Mouse (Mus musculus) brain, embryonic 14.5 days (tissue): ENCODE measurements at regions not wholly inside any gene's neighbourhood (a gene's known extent, or its start where the extent isn't known, plus 50 kb on each side); places are given as distances from the start of the nearest gene placed in this dataset.

Experiments
- CTCF ChIP-seq: fragments of 200-500 bp; IDR thresholded peaks from 2 replicates; pipeline ENCODE4 v1.5.1; 2012; ENCODE audit warnings: inconsistent platforms, mild to moderate bottlenecking, moderate library complexity, borderline replicate concordance; ENCODE audit not compliant: insufficient read depth, insufficient read length; ENCODE audit errors: extremely low read depth
- POLR2A ChIP-seq: fragments of 200-500 bp; IDR thresholded peaks from 2 replicates; pipeline ENCODE4 v1.6.1; 2012; ENCODE audit warnings: mild to moderate bottlenecking, inconsistent platforms, borderline replicate concordance; ENCODE audit not compliant: poor library complexity, insufficient read depth, insufficient read length, severe bottlenecking; ENCODE audit errors: extremely low read depth

DNA sequence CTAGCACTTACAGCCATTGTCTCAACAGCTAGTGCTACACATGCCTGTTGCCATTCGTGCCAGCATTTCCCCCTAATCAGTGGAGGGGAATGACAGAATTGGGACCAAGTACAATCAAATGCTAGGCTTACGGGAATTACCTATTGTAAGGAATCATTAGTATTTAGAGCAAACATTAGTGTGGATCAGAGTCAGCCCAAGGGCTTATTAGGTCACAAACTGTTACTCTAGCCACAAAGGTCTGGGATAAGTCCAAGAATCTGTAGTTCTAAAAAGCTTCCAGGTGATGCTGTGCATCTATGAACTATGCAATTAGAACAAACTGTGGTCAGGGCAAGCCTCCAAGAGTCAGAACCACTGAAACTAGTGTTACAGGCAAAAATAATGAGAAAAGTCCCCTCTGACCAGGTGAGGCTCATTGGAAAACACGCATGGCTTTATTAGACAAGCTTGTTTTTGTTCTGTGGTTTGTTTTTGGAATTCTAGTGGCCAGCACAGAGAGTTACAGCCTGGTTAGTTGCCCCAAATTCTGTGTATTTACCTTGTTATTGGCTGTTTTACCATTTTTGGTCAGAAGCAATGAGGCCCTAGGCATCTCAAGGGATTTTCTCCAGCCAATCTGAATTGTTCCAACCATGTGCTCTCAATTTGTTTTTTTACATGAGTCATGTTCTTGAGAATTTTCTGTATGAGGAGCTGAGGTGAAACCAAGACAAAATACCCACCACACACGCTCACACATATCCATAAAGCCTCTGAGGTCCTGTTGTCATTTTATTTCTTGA is 319.0 kb upstream of the Ube2e3 start:
- TF ChIP-seq CTCF (no peak), POLR2A (no peak)
